Mouse (Mus musculus) colon, adult 2 months (tissue): ENCODE results near the gene Ajuba. TPM values are rescaled to one million over a fixed set of nuclear protein-coding genes. Genes with fewer than 3 reads are reported as not detected.

ENCODE experiments used
- polyA plus RNA-seq: library from polyadenylated mRNA; depleted of rRNA; stranded (reverse); fragments of >200 nt; gene quantifications from 2 replicates; pipeline ENCODE4 v1.2.3, GENCODE M21; 2012; rRNA removed

Ajuba gene
- 5.9 and 6.3 TPM in 2 replicates for polyA plus RNA-seq

GRCm38 (mm10) chr14:54577089-54577982 lies at the start of gene Ajuba:
Gene Ajuba (minus strand): TSS chr14:54577558.

GRCm38 (mm10) chr14:54621133-54621532 lies 43.8 kb upstream of the Ajuba start, which contains the start of gene Psmb11:
Gene Psmb11 (plus strand): TSS chr14:54621433.

GRCm38 (mm10) chr14:54617897-54618365 lies 40.6 kb upstream of the Ajuba start, which contains the start of gene Psmb5:
Gene Psmb5 (minus strand): TSS chr14:54618022.

GRCm38 (mm10) chr14:54605752-54606321 lies 28.5 kb upstream of the Ajuba start, which contains the start of gene 4931414P19Rik:
Gene 4931414P19Rik (minus strand): TSS chr14:54605993.

GRCm38 (mm10) chr14:54553975-54554769 lies 23.2 kb downstream of the Ajuba start, which contains the start of gene Haus4:
Gene Haus4 (minus strand): TSS chr14:54554616.

Other genes starting within 250 kb of the Ajuba start
- gene Oxa1l, start 216.7 kb downstream of the Ajuba start, polyA plus RNA-seq, result 136 and 180 TPM in 2 replicates
- 33.9 and 48.9 TPM in 2 replicates for gene Slc7a7, start 159.8 kb downstream of the Ajuba start, polyA plus RNA-seq
- 504 and 1,130 TPM in 2 replicates for gene Mrpl52, start 150.6 kb downstream of the Ajuba start, polyA plus RNA-seq
- gene Mmp14, start 145.9 kb downstream of the Ajuba start, polyA plus RNA-seq, result 181 and 186 TPM in 2 replicates
- gene Lrp10, start 113.4 kb downstream of the Ajuba start, polyA plus RNA-seq, result 344 and 402 TPM in 2 replicates
- gene Rem2, start 101.5 kb downstream of the Ajuba start, polyA plus RNA-seq, result 1.7 and 2.3 TPM in 2 replicates
- 17.0 and 41.7 TPM in 2 replicates for gene Prmt5, start 60.0 kb downstream of the Ajuba start, polyA plus RNA-seq
- gene Haus4, start 22.9 kb downstream of the Ajuba start, polyA plus RNA-seq, result 10.7 and 13.6 TPM in 2 replicates
- 7.2 and 8.1 TPM in 2 replicates for gene 4931414P19Rik, start 28.4 kb upstream of the Ajuba start, polyA plus RNA-seq
- gene Psmb5, start 40.5 kb upstream of the Ajuba start, polyA plus RNA-seq, result 180 and 204 TPM in 2 replicates
- not detected in 2 replicates for gene Psmb11, start 43.9 kb upstream of the Ajuba start, polyA plus RNA-seq
- not detected in 2 replicates for gene Gm17606, start 63.4 kb upstream of the Ajuba start, polyA plus RNA-seq
- 6.4 and 7.6 TPM in 2 replicates for gene Cdh24, start 63.8 kb upstream of the Ajuba start, polyA plus RNA-seq
- 35.0 and 51.2 TPM in 2 replicates for gene 1700123O20Rik, start 108.7 kb upstream of the Ajuba start, polyA plus RNA-seq
- gene Acin1, start 109.4 kb upstream of the Ajuba start, polyA plus RNA-seq, result 88.5 and 92.0 TPM in 2 replicates
- 0.06 TPM in 1 of 2 replicates, not detected in the other for gene Gm29776, start 121.3 kb upstream of the Ajuba start, polyA plus RNA-seq
- 0.32 and 0.94 TPM in 2 replicates for gene Cebpe, start 134.6 kb upstream of the Ajuba start, polyA plus RNA-seq
- 7.8 and 8.6 TPM in 2 replicates for gene Slc7a8, start 204.4 kb upstream of the Ajuba start, polyA plus RNA-seq
- gene Rnf212b, start 236.6 kb upstream of the Ajuba start, polyA plus RNA-seq, result not detected in 2 replicates